Mouse (Mus musculus): ENCODE results near the gene Azi2. TPM values are rescaled to one million over a fixed set of nuclear protein-coding genes. Genes with fewer than 3 reads are reported as not detected.

Azi2 gene
- polyA plus RNA-seq (2014; fragmentation: Nextera tagmentation; extraction: Ambion mirVana) = 86.0 and 93.0 TPM in 2 replicates

- WGBS = under 1% methylated on average over 85 of the region's 87 CpGs
- Histone ChIP-seq H3K4me2 (replicated peaks; ENCODE audit: low read depth, low read length) (peak within 1 kb of the TSS; percentile 64), H3K27ac (ENCODE audit: low read length) (peak within 1 kb of the TSS; percentile 92), H3K4me1 (ENCODE audit: control insufficient read depth, insufficient read depth, low read length) (peaks cover 11% of the 10 kb centered on the region; the same call in 1 of the 2 replicates), H3K4me3 (ENCODE audit: low read depth, low read length) (peak within 1 kb of the TSS; percentile 90), H3K9ac (replicated peaks; ENCODE audit: low read depth, low read length) (peak within 1 kb of the TSS; percentile 85), H3K36me3 (ENCODE audit: control insufficient read depth, insufficient read depth, low read length) (no peaks in the 10 kb centered on the region; the same call in none of the 2 replicates), H3K9me3 (ENCODE audit: control insufficient read depth, low read depth, low read length) (no peaks in the 10 kb centered on the region), H3K27me3 (ENCODE audit: control insufficient read depth, insufficient read depth, low read length) (no peaks in the 10 kb centered on the region)
- ATAC-seq (ENCODE audit: insufficient number of reproducible peaks, insufficient read depth, low FRiP score, low read depth) = peak; percentile 99
Measured at GRCm38 (mm10) chr9:118040218-118041021, at the start of gene Azi2. TSS of gene Azi2 (plus strand) at chr9:118040499.

- H3K4me3 ChIP-seq (ENCODE audit: low read depth, low read length) = no peak overlapping the region
- no peak overlapping the region for H3K27ac ChIP-seq (ENCODE audit: low read length)
- no peaks in the 10 kb centered on the region for H3K9me3 ChIP-seq (ENCODE audit: control insufficient read depth, low read depth, low read length)
- WGBS = 90% methylated on average over 5 of the region's 5 CpGs
- H3K9ac ChIP-seq (replicated peaks; ENCODE audit: low read depth, low read length) = no peak overlapping the region
- H3K4me1 ChIP-seq (ENCODE audit: control insufficient read depth, insufficient read depth, low read length) = no peaks in the 10 kb centered on the region
- ATAC-seq (ENCODE audit: insufficient number of reproducible peaks, insufficient read depth, low FRiP score, low read depth) = no peak
- no peaks in the 10 kb centered on the region for H3K27me3 ChIP-seq (ENCODE audit: control insufficient read depth, insufficient read depth, low read length)
- H3K36me3 ChIP-seq (ENCODE audit: control insufficient read depth, insufficient read depth, low read length) = no peaks in the 10 kb centered on the region
- H3K4me2 ChIP-seq (replicated peaks; ENCODE audit: low read depth, low read length) = no peak overlapping the region
Measured at GRCm38 (mm10) chr9:117996631-117997030, 43.7 kb upstream of the Azi2 start.

GRCm38 (mm10) chr9:118001488-118001887 is 38.8 kb upstream of the Azi2 start:
- Histone ChIP-seq H3K4me3 (ENCODE audit: low read depth, low read length) (no peak overlapping the region), H3K27me3 (ENCODE audit: control insufficient read depth, insufficient read depth, low read length) (no peaks in the 10 kb centered on the region), H3K27ac (ENCODE audit: low read length) (no peak overlapping the region), H3K9ac (replicated peaks; ENCODE audit: low read depth, low read length) (no peak overlapping the region), H3K36me3 (ENCODE audit: control insufficient read depth, insufficient read depth, low read length) (no peaks in the 10 kb centered on the region), H3K9me3 (ENCODE audit: control insufficient read depth, low read depth, low read length) (no peaks in the 10 kb centered on the region), H3K4me2 (replicated peaks; ENCODE audit: low read depth, low read length) (no peak overlapping the region), H3K4me1 (ENCODE audit: control insufficient read depth, insufficient read depth, low read length) (no peaks in the 10 kb centered on the region)
- ATAC-seq (ENCODE audit: insufficient number of reproducible peaks, insufficient read depth, low FRiP score, low read depth) = no peak
- 88% methylated on average over 3 of the region's 3 CpGs for WGBS

- no peak overlapping the region for H3K4me3 ChIP-seq (ENCODE audit: low read depth, low read length)
- WGBS = 65% methylated on average over 4 of the region's 4 CpGs
- no peak for ATAC-seq (ENCODE audit: insufficient number of reproducible peaks, insufficient read depth, low FRiP score, low read depth)
- no peaks in the 10 kb centered on the region for H3K9me3 ChIP-seq (ENCODE audit: control insufficient read depth, low read depth, low read length)
- H3K36me3 ChIP-seq (ENCODE audit: control insufficient read depth, insufficient read depth, low read length) = no peaks in the 10 kb centered on the region
- no peak overlapping the region for H3K4me2 ChIP-seq (replicated peaks; ENCODE audit: low read depth, low read length)
- no peak overlapping the region for H3K9ac ChIP-seq (replicated peaks; ENCODE audit: low read depth, low read length)
- no peaks in the 10 kb centered on the region for H3K27me3 ChIP-seq (ENCODE audit: control insufficient read depth, insufficient read depth, low read length)
- no peaks in the 10 kb centered on the region for H3K4me1 ChIP-seq (ENCODE audit: control insufficient read depth, insufficient read depth, low read length)
- H3K27ac ChIP-seq (ENCODE audit: low read length) = no peak overlapping the region
Measured at GRCm38 (mm10) chr9:118003218-118003886, 36.9 kb upstream of the Azi2 start.

GRCm38 (mm10) chr9:118003937-118004336 is 36.4 kb upstream of the Azi2 start:
- 66% methylated on average over 4 of the region's 4 CpGs for WGBS
- ATAC-seq (ENCODE audit: insufficient number of reproducible peaks, insufficient read depth, low FRiP score, low read depth) = no peak
- H3K36me3 ChIP-seq (ENCODE audit: control insufficient read depth, insufficient read depth, low read length) = no peaks in the 10 kb centered on the region

GRCm38 (mm10) chr9:118012928-118013327 is 27.4 kb upstream of the Azi2 start:
- no peaks in the 10 kb centered on the region for H3K4me1 ChIP-seq (ENCODE audit: control insufficient read depth, insufficient read depth, low read length)
- no peaks in the 10 kb centered on the region for H3K36me3 ChIP-seq (ENCODE audit: control insufficient read depth, insufficient read depth, low read length)
- H3K9ac ChIP-seq (replicated peaks; ENCODE audit: low read depth, low read length) = no peak overlapping the region
- H3K27me3 ChIP-seq (ENCODE audit: control insufficient read depth, insufficient read depth, low read length) = no peaks in the 10 kb centered on the region
- no peak for ATAC-seq (ENCODE audit: insufficient number of reproducible peaks, insufficient read depth, low FRiP score, low read depth)
- H3K4me3 ChIP-seq (ENCODE audit: low read depth, low read length) = no peak overlapping the region
- H3K27ac ChIP-seq (ENCODE audit: low read length) = no peak overlapping the region
- 86% methylated on average over 3 of the region's 3 CpGs for whole genome bisulfite sequencing
- H3K9me3 ChIP-seq (ENCODE audit: control insufficient read depth, low read depth, low read length) = no peaks in the 10 kb centered on the region
- H3K4me2 ChIP-seq (replicated peaks; ENCODE audit: low read depth, low read length) = no peak overlapping the region

More at GRCm38 (mm10) chr9:118003937-118004336, 36.4 kb upstream of the Azi2 start:
- Histone ChIP-seq H3K27me3 (ENCODE audit: control insufficient read depth, insufficient read depth, low read length) (no peaks in the 10 kb centered on the region), H3K9me3 (ENCODE audit: control insufficient read depth, low read depth, low read length) (no peaks in the 10 kb centered on the region), H3K4me2 (replicated peaks; ENCODE audit: low read depth, low read length) (no peak overlapping the region), H3K9ac (replicated peaks; ENCODE audit: low read depth, low read length) (no peak overlapping the region), H3K27ac (ENCODE audit: low read length) (peak overlapping the region; percentile 22; the same call in 1 of the 2 replicates), H3K4me1 (ENCODE audit: control insufficient read depth, insufficient read depth, low read length) (no peaks in the 10 kb centered on the region), H3K4me3 (ENCODE audit: low read depth, low read length) (no peak overlapping the region)

- Histone ChIP-seq H3K9me3 (ENCODE audit: control insufficient read depth, low read depth, low read length) (no peaks in the 10 kb centered on the region), H3K4me3 (ENCODE audit: low read depth, low read length) (no peak overlapping the region), H3K36me3 (ENCODE audit: control insufficient read depth, insufficient read depth, low read length) (no peaks in the 10 kb centered on the region), H3K27ac (ENCODE audit: low read length) (no peak overlapping the region), H3K4me1 (ENCODE audit: control insufficient read depth, insufficient read depth, low read length) (no peaks in the 10 kb centered on the region), H3K27me3 (ENCODE audit: control insufficient read depth, insufficient read depth, low read length) (no peaks in the 10 kb centered on the region), H3K4me2 (replicated peaks; ENCODE audit: low read depth, low read length) (no peak overlapping the region), H3K9ac (replicated peaks; ENCODE audit: low read depth, low read length) (no peak overlapping the region)
- no peak for ATAC-seq (ENCODE audit: insufficient number of reproducible peaks, insufficient read depth, low FRiP score, low read depth)
- WGBS = 71% methylated on average over 2 of the region's 2 CpGs
Measured at GRCm38 (mm10) chr9:118024966-118025365, 15.3 kb upstream of the Azi2 start.

GRCm38 (mm10) chr9:118029490-118029889 is 10.8 kb upstream of the Azi2 start:
- Histone ChIP-seq H3K4me1 (ENCODE audit: control insufficient read depth, insufficient read depth, low read length) (no peaks in the 10 kb centered on the region), H3K36me3 (ENCODE audit: control insufficient read depth, insufficient read depth, low read length) (no peaks in the 10 kb centered on the region), H3K27ac (ENCODE audit: low read length) (no peak overlapping the region), H3K9me3 (ENCODE audit: control insufficient read depth, low read depth, low read length) (no peaks in the 10 kb centered on the region), H3K4me2 (replicated peaks; ENCODE audit: low read depth, low read length) (no peak overlapping the region), H3K9ac (replicated peaks; ENCODE audit: low read depth, low read length) (no peak overlapping the region), H3K27me3 (ENCODE audit: control insufficient read depth, insufficient read depth, low read length) (no peaks in the 10 kb centered on the region), H3K4me3 (ENCODE audit: low read depth, low read length) (no peak overlapping the region)
- ATAC-seq (ENCODE audit: insufficient number of reproducible peaks, insufficient read depth, low FRiP score, low read depth) = no peak
- WGBS = 41% methylated on average over 4 of the region's 4 CpGs
